Mouse (Mus musculus) liver, embryonic 14.5 days (tissue): ENCODE results near the gene Casc3.

ENCODE experiments used
- CTCF ChIP-seq: IDR thresholded peaks from 2 replicates; pipeline ENCODE4 v1.5.1; 2016; ENCODE audit warnings: antibody characterized with exemption, low read depth, control low read depth
- EP300 ChIP-seq: IDR thresholded peaks from 2 replicates; pipeline ENCODE4 v1.6.1; 2016; ENCODE audit warnings: antibody characterized with exemption, low read depth

DNA sequence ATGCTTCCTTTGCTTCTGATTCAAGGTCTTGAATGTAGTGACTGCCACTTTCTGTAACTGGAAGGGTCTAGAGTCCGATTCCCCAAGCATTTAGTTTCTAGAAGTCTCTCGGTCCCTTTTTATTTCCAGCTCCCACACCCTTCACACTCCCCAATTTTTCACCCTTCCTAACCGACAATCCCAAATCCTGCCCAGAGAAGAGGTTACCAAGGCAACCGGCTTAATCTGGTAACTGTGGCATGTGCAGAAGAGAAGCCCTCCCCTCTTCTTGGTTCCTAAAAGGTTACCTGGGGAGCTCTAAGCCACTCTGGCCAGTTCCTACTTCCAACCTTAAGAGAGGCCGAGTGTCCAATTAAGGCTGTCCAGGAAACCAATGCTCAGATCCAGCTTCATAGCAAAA lies 30.6 kb downstream of the Casc3 start:
- TF ChIP-seq CTCF (no peak), EP300 (no peak)
